Mouse (Mus musculus) limb, embryonic 14.5 days (tissue): ENCODE data around the gene Gskip. TPM values are rescaled to one million over a fixed set of nuclear protein-coding genes. Genes with fewer than 3 reads are reported as not detected.
A peak's percentile ranks its signal among the peaks of the same experiment; 100 is the strongest.

Experiments
- ATAC-seq: fragments of 200-750 bp; cut with Nextera tagmentation; 2 replicates; pipeline ENCODE4 v1.8.0; 2017; ENCODE audit warnings: low read depth, moderate number of reproducible peaks, moderate TSS enrichment; ENCODE audit not compliant: low FRiP score
- DNase-seq: peaks from one replicate; pipeline ENCODE4 v3.0.0-alpha.2; 2015; ENCODE audit warnings: low spot score
- H3K27ac ChIP-seq: fragments of 300-500 bp; sonication (generic); replicated peaks from 2 replicates; pipeline ENCODE4 v1.5.1; 2014; ENCODE audit warnings: low read depth, mild to moderate bottlenecking, low read length, moderate library complexity, mixed read lengths
- H3K27me3 ChIP-seq: fragments of 300-500 bp; sonication (generic); 2 replicates; pipeline ENCODE4 v1.6.1; 2014; ENCODE audit warnings: low read length, mixed read lengths; ENCODE audit not compliant: control insufficient read depth, insufficient read depth
- H3K36me3 ChIP-seq: fragments of 300-500 bp; sonication (generic); 2 replicates; pipeline ENCODE4 v1.6.1; 2014; ENCODE audit warnings: mild to moderate bottlenecking, low read length, moderate library complexity, mixed read lengths; ENCODE audit not compliant: control insufficient read depth, insufficient read depth
- H3K4me1 ChIP-seq: fragments of 300-500 bp; sonication (generic); 2 replicates; pipeline ENCODE4 v1.6.1; 2014; ENCODE audit warnings: antibody characterized with exemption, low read length, mixed read lengths; ENCODE audit not compliant: control insufficient read depth, insufficient read depth
- H3K4me2 ChIP-seq: fragments of 300-500 bp; sonication (generic); replicated peaks from 2 replicates; pipeline ENCODE4 v1.6.1; 2014; ENCODE audit warnings: low read depth, mild to moderate bottlenecking, low read length, moderate library complexity; ENCODE audit not compliant: severe bottlenecking
- H3K4me3 ChIP-seq: fragments of 300-500 bp; sonication (generic); replicated peaks from 2 replicates; pipeline ENCODE4 v1.5.1; 2014; ENCODE audit warnings: low read length
- H3K9ac ChIP-seq: fragments of 300-500 bp; sonication (generic); 2 replicates; pipeline ENCODE4 v1.6.1; 2014; ENCODE audit warnings: mild to moderate bottlenecking, low read depth, low read length, moderate library complexity; ENCODE audit not compliant: severe bottlenecking
- H3K9me3 ChIP-seq: fragments of 300-500 bp; sonication (generic); 2 replicates; pipeline ENCODE4 v1.6.1; 2016; ENCODE audit warnings: low read length; ENCODE audit not compliant: control insufficient read depth
- POLR2A ChIP-seq: fragments of 200-500 bp; IDR thresholded peaks from 2 replicates; pipeline ENCODE4 v1.8.0; 2012; ENCODE audit warnings: inconsistent platforms, mild to moderate bottlenecking, moderate library complexity, borderline replicate concordance; ENCODE audit not compliant: insufficient read depth, insufficient read length; ENCODE audit errors: extremely low read depth
- WGBS: fragments of 180-500 bp; shearing (Covaris S2); extraction: QIAGEN DNeasy Blood & Tissue Kit; methylation state at CpG from one replicate; pipeline ENCODE4 v1.1.7; 2014; 5-methylcytosine and 5-hydroxymethylcytosine counted together
- polyA plus RNA-seq, 2 experiments: library from polyadenylated mRNA; depleted of rRNA in 1 of 2; stranded (reverse) in 1 of 2; unstranded in 1 of 2; fragments of >200 nt; fragmentation: Nextera tagmentation in 1 of 2; extraction: Ambion mirVana in 1 of 2; gene quantifications; 2 replicates each; pipeline versions ENCODE4 v1.2.1 to v1.2.3; 2012 to 2014

Gskip gene
- polyA plus RNA-seq, 2 experiments, result 16.4 to 30.7 TPM

GRCm38 (mm10) chr12:105676274-105676673 lies 8.4 kb upstream of the Gskip start:
- H3K27ac ChIP-seq, result no peak overlapping the region
- H3K9ac ChIP-seq, result no peak overlapping the region
- no peak overlapping the region for H3K4me3 ChIP-seq
- H3K4me2 ChIP-seq, result no peak overlapping the region
- DNase-seq (no peak), ATAC-seq (no peak)
- H3K4me1 ChIP-seq, result no peaks in the 10 kb centered on the region
- 98% methylated on average over 8 of the region's 8 CpGs for WGBS
- no peaks in the 10 kb centered on the region for H3K27me3 ChIP-seq
- no peaks in the 10 kb centered on the region for H3K9me3 ChIP-seq
- H3K36me3 ChIP-seq, result peaks cover 32% of the 10 kb centered on the region
- no peak for TF ChIP-seq POLR2A

GRCm38 (mm10) chr12:105678211-105678610 lies 6.4 kb upstream of the Gskip start:
- WGBS, result 85% methylated on average over 7 of the region's 7 CpGs
- no peak overlapping the region for H3K27ac ChIP-seq
- no peaks in the 10 kb centered on the region for H3K27me3 ChIP-seq
- TF ChIP-seq POLR2A, result no peak
- no peak overlapping the region for H3K9ac ChIP-seq
- DNase-seq, result no peak
- no peak for ATAC-seq
- no peaks in the 10 kb centered on the region for H3K9me3 ChIP-seq
- no peak overlapping the region for H3K4me3 ChIP-seq
- H3K4me2 ChIP-seq, result no peak overlapping the region
- peaks cover 3% of the 10 kb centered on the region for H3K4me1 ChIP-seq
- peaks cover 24% of the 10 kb centered on the region for H3K36me3 ChIP-seq

- Histone ChIP-seq H3K36me3 (peaks cover 19% of the 10 kb centered on the region), H3K9me3 (no peaks in the 10 kb centered on the region), H3K9ac (no peak overlapping the region), H3K4me3 (no peak overlapping the region), H3K27ac (no peak overlapping the region), H3K4me1 (peaks cover 7% of the 10 kb centered on the region), H3K4me2 (no peak overlapping the region), H3K27me3 (no peaks in the 10 kb centered on the region)
- 76% methylated on average over 3 of the region's 3 CpGs for WGBS
- DNase-seq, result no peak
- no peak for TF ChIP-seq POLR2A
- ATAC-seq, result no peak
Observed at GRCm38 (mm10) chr12:105678762-105679161, 5.9 kb upstream of the Gskip start.

- peak within 1 kb of the TSS; percentile 94 for H3K4me3 ChIP-seq
- H3K36me3 ChIP-seq, result no peaks in the 10 kb centered on the region
- H3K9me3 ChIP-seq, result no peaks in the 10 kb centered on the region
- under 1% methylated on average over 55 of the region's 73 CpGs for WGBS
- peak; percentile 93 for ATAC-seq
- peak; percentile 94 for DNase-seq
- H3K4me2 ChIP-seq, result peak within 1 kb of the TSS; percentile 79
- H3K27ac ChIP-seq, result peak within 1 kb of the TSS; percentile 70
- TF ChIP-seq POLR2A, result 0 out of 2 replicates have a peak, but pooled peaks have one; percentile 28
- no peaks in the 10 kb centered on the region for H3K27me3 ChIP-seq
- peaks cover 13% of the 10 kb centered on the region for H3K4me1 ChIP-seq
- peak within 1 kb of the TSS; percentile 82 for H3K9ac ChIP-seq
Observed at GRCm38 (mm10) chr12:105685001-105685691, 517 bp downstream of the Gskip start, which contains the start of gene Atg2b. Gene Atg2b, minus strand, starts transcription at chr12:105685211.

GRCm38 (mm10) chr12:105686791-105687190 lies 2.2 kb downstream of the Gskip start:
- Histone ChIP-seq H3K4me2 (no peak overlapping the region), H3K4me3 (no peak overlapping the region), H3K27ac (no peak overlapping the region), H3K36me3 (peaks cover 6% of the 10 kb centered on the region), H3K9me3 (no peaks in the 10 kb centered on the region), H3K9ac (no peak overlapping the region), H3K4me1 (peaks cover 13% of the 10 kb centered on the region), H3K27me3 (no peaks in the 10 kb centered on the region)
- WGBS, result 97% methylated on average over 3 of the region's 3 CpGs
- DNase-seq (no peak), ATAC-seq (no peak)
- no peak for TF ChIP-seq POLR2A

GRCm38 (mm10) chr12:105687416-105687815 lies 2.8 kb downstream of the Gskip start:
- ATAC-seq, result no peak
- TF ChIP-seq POLR2A, result no peak
- DNase-seq, result no peak
- Histone ChIP-seq H3K36me3 (peaks cover 11% of the 10 kb centered on the region), H3K27me3 (no peaks in the 10 kb centered on the region), H3K27ac (no peak overlapping the region), H3K4me3 (no peak overlapping the region), H3K4me2 (no peak overlapping the region), H3K4me1 (peaks cover 13% of the 10 kb centered on the region), H3K9ac (no peak overlapping the region), H3K9me3 (no peaks in the 10 kb centered on the region)
- 91% methylated on average over 4 of the region's 4 CpGs for WGBS
